Mouse (Mus musculus): ENCODE results near the gene Trpm7.

- TF ChIP-seq TAL1 (IDR thresholded peaks at IDR 0.05; ENCODE audit: low read length): no peak
- TF ChIP-seq GATA1 (IDR thresholded peaks at IDR 0.05; ENCODE audit: low read length): no peak
Observed at GRCm38 (mm10) chr2:126894245-126894644, 18.2 kb upstream of the Trpm7 start.

All from erythroblast, embryonic 14.5 days (primary cell).